Mouse (Mus musculus) cortical plate, adult 2 months (tissue): ENCODE data around the gene Ppfibp2.

ENCODE experiments used
- CTCF ChIP-seq: fragments of 200-500 bp; IDR thresholded peaks from 2 replicates; pipeline ENCODE4 v1.5.1; 2011; ENCODE audit warnings: mild to moderate bottlenecking, control low read depth, low read length; ENCODE audit not compliant: insufficient read depth; ENCODE audit errors: extremely low read depth
- POLR2A ChIP-seq: fragments of 200-500 bp; IDR thresholded peaks from 2 replicates; pipeline ENCODE4 v1.6.1; 2011; ENCODE audit warnings: mild to moderate bottlenecking, low read length, control low read depth; ENCODE audit not compliant: insufficient read depth; ENCODE audit errors: extremely low read depth

DNA sequence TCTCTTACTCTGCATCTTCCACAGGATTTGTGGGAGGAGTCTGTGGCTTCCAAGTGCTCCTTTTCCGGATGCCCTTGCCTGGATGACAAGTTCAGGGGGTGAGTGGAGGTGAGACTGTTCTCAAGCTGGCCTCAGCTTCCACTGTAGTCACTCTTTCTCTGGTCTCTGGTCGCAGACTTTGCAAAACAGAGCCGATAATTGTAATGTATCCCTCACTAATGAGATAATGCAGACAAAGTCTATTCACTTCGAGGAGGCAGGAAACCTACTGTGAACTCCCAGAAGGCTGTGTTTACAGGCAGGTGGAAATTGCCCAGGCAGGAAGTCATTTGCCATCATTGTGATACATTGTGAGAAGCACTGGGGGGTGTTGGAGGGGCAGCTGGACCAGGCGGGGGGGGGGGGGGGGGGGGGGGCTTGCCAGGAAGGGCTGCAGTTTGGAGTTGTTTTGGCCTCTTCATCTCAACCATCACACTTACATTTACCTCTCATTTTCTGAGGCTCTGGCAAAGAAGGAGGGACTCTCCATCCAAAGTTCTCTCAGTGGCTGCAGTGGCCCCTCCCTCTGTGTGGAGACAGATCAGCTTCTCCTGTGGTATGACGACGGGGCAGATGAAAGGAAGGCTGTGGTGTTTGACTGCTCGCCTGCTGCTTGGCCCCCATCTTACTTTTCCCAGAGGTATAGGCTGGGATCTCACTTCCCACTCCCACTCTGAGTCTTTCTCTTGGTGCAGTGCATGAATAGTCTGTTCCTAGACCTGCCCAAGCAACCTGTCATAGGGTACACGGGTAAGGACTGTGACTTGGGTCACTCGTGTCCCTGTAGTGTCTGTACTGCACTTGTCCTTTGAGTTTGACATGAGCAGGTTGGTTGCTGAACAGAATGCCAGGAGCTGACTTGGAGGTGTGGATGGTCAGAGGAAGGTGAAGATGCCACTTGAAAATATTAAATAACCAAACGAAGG lies 23.3 kb downstream of the Ppfibp2 start:
- TF ChIP-seq POLR2A (no peak), CTCF (no peak)
